Mouse (Mus musculus) hindbrain, embryonic 16.5 days (tissue): ENCODE results near the gene Csad. TPM values are rescaled to one million over a fixed set of nuclear protein-coding genes. Genes with fewer than 3 reads are reported as not detected.
A peak's percentile ranks its signal among the peaks of the same experiment; 100 is the strongest.

Experiments
- ATAC-seq: fragments of 200-750 bp; cut with Nextera tagmentation; 2 replicates; pipeline ENCODE4 v1.8.0; 2017; ENCODE audit warnings: moderate TSS enrichment, moderate library complexity
- H3K27ac ChIP-seq: fragments of 300-500 bp; sonication (generic); 2 replicates; pipeline ENCODE4 v1.5.1; 2014; ENCODE audit warnings: low read depth, mild to moderate bottlenecking, control low read depth, low read length, moderate library complexity
- H3K27me3 ChIP-seq: fragments of 300-500 bp; sonication (generic); replicated peaks from 2 replicates; pipeline ENCODE4 v1.6.1; 2014; ENCODE audit warnings: low read length; ENCODE audit not compliant: control insufficient read depth, insufficient read depth
- H3K36me3 ChIP-seq: fragments of 300-500 bp; sonication (generic); 2 replicates; pipeline ENCODE4 v1.6.1; 2014; ENCODE audit warnings: mild to moderate bottlenecking, low read length, moderate library complexity, mixed read lengths; ENCODE audit not compliant: control insufficient read depth, insufficient read depth
- H3K4me1 ChIP-seq: fragments of 300-500 bp; sonication (generic); 2 replicates; pipeline ENCODE4 v1.6.1; 2014; ENCODE audit warnings: low read depth, low read length; ENCODE audit not compliant: control insufficient read depth, insufficient read depth
- H3K4me2 ChIP-seq: fragments of 300-500 bp; sonication (generic); 2 replicates; pipeline ENCODE4 v1.6.1; 2014; ENCODE audit warnings: mild to moderate bottlenecking, low read length, control low read depth, moderate library complexity
- H3K4me3 ChIP-seq: fragments of 300-500 bp; sonication (generic); 2 replicates; pipeline ENCODE4 v1.5.1; 2014; ENCODE audit warnings: mild to moderate bottlenecking, low read length, control low read depth, moderate library complexity
- H3K9ac ChIP-seq: fragments of 300-500 bp; sonication (generic); 2 replicates; pipeline ENCODE4 v1.6.1; 2014; ENCODE audit warnings: low read depth, mild to moderate bottlenecking, control low read depth, low read length, moderate library complexity
- H3K9me3 ChIP-seq: fragments of 300-500 bp; sonication (generic); 2 replicates; pipeline ENCODE4 v1.6.1; 2014; ENCODE audit warnings: mild to moderate bottlenecking, low read length, moderate library complexity; ENCODE audit not compliant: control insufficient read depth
- WGBS: fragments of 180-500 bp; shearing (Covaris S2); extraction: QIAGEN DNeasy Blood & Tissue Kit; methylation state at CpG from one replicate; pipeline ENCODE4 v1.1.7; 2014; 5-methylcytosine and 5-hydroxymethylcytosine counted together
- polyA plus RNA-seq: library from polyadenylated mRNA; unstranded; fragments of >200 nt; fragmentation: Nextera tagmentation; extraction: Ambion mirVana; gene quantifications from 2 replicates; pipeline ENCODE4 v1.2.1, GENCODE M21; 2015

Gene Csad
- 35.5 and 43.3 TPM in 2 replicates for polyA plus RNA-seq

- Histone ChIP-seq H3K9me3 (no peaks in the 10 kb centered on the region), H3K36me3 (peaks cover 13% of the 10 kb centered on the region), H3K9ac (peak within 1 kb of the TSS; percentile 95), H3K4me3 (peak within 1 kb of the TSS; percentile 90), H3K27ac (peak within 1 kb of the TSS; percentile 100), H3K27me3 (no peaks in the 10 kb centered on the region), H3K4me2 (peak within 1 kb of the TSS; percentile 68), H3K4me1 (peaks cover 32% of the 10 kb centered on the region)
- ATAC-seq: no peak
- WGBS: 46% methylated on average over 19 of the region's 19 CpGs
Measured at GRCm38 (mm10) chr15:102204674-102205505, at the start of gene Csad. Gene Csad (minus strand): TSS chr15:102204724.

GRCm38 (mm10) chr15:102250521-102250920 is 46.0 kb upstream of the Csad start:
- no peak for ATAC-seq
- Histone ChIP-seq H3K4me1 (peaks cover 12% of the 10 kb centered on the region), H3K36me3 (no peaks in the 10 kb centered on the region), H3K4me3 (no peak overlapping the region), H3K4me2 (no peak overlapping the region), H3K9ac (no peak overlapping the region), H3K9me3 (no peaks in the 10 kb centered on the region), H3K27ac (no peak overlapping the region), H3K27me3 (peaks cover 13% of the 10 kb centered on the region)
- 61% methylated on average over 5 of the region's 5 CpGs for WGBS

DNA sequence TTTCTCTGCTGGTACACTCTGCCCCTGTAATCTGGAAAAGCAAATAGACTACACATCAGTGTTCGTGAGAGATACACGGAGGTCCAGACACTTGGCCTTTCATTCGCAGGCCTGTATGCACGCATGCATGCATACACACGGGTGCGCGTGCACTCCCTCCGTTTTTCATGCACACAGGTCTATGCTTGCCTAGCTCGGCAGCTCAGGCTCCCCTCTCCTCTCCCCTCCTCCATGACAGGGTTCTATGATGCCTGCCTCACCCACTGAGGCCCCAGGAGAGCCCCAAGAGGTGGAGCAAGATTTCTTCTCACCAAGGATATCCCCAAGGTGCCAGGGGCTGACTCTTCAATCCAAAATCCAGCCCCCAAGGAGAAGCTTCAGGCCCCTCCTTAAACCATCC is 45.4 kb upstream of the Csad start:
- Histone ChIP-seq H3K4me2 (no peak overlapping the region), H3K4me1 (peaks cover 17% of the 10 kb centered on the region), H3K27me3 (peaks cover 11% of the 10 kb centered on the region), H3K4me3 (no peak overlapping the region), H3K9ac (no peak overlapping the region), H3K9me3 (no peaks in the 10 kb centered on the region), H3K27ac (no peak overlapping the region), H3K36me3 (no peaks in the 10 kb centered on the region)
- ATAC-seq: no peak
- 49% methylated on average over 9 of the region's 9 CpGs for WGBS

- ATAC-seq: no peak
- H3K36me3 ChIP-seq: no peaks in the 10 kb centered on the region
- no peak overlapping the region for H3K27ac ChIP-seq
- H3K9me3 ChIP-seq: no peaks in the 10 kb centered on the region
- H3K9ac ChIP-seq: peak overlapping the region; percentile 41; the same call in 1 of the 2 replicates
- peaks cover 11% of the 10 kb centered on the region for H3K27me3 ChIP-seq
- peaks cover 23% of the 10 kb centered on the region for H3K4me1 ChIP-seq
- H3K4me3 ChIP-seq: no peak overlapping the region
- peak overlapping the region; percentile 30; the same call in 1 of the 2 replicates for H3K4me2 ChIP-seq
- WGBS: 7% methylated on average over 13 of the region's 13 CpGs
Measured at GRCm38 (mm10) chr15:102249251-102249691, 44.7 kb upstream of the Csad start.

DNA sequence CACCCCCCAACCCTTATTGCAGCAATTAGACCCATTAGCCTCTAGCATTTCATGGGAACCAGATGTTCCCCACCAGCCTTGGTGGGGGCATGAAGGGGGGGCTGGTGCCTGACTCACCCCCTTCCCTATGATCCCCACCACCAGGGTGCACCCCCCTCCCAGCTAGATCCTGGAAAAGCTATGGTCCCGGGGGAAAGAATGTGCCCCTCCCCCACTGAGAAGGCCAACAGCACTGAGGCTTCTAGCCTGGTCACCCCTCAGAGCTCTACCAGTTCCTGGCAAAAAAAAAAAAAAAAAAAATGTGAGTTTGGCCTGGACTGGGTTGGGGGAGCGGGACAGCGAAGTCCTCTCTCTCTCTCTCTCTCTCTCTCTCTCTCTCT is 44.3 kb upstream of the Csad start:
- Histone ChIP-seq H3K9me3 (no peaks in the 10 kb centered on the region), H3K36me3 (no peaks in the 10 kb centered on the region), H3K4me2 (peak overlapping the region; percentile 30; the same call in 1 of the 2 replicates), H3K4me1 (peaks cover 24% of the 10 kb centered on the region), H3K27ac (no peak overlapping the region), H3K27me3 (peaks cover 13% of the 10 kb centered on the region), H3K4me3 (no peak overlapping the region), H3K9ac (no peak overlapping the region)
- 8% methylated on average over 3 of the region's 3 CpGs for WGBS
- no peak for ATAC-seq

- no peak for ATAC-seq
- Histone ChIP-seq H3K9ac (peak overlapping the region; percentile 82), H3K27me3 (peaks cover 18% of the 10 kb centered on the region), H3K9me3 (no peaks in the 10 kb centered on the region), H3K4me1 (peaks cover 28% of the 10 kb centered on the region), H3K27ac (peak overlapping the region; percentile 85), H3K36me3 (no peaks in the 10 kb centered on the region), H3K4me3 (peak overlapping the region; percentile 64), H3K4me2 (peak overlapping the region; percentile 100)
- WGBS: 9% methylated on average over 8 of the region's 8 CpGs
Measured at GRCm38 (mm10) chr15:102248131-102248811, 43.7 kb upstream of the Csad start.

DNA sequence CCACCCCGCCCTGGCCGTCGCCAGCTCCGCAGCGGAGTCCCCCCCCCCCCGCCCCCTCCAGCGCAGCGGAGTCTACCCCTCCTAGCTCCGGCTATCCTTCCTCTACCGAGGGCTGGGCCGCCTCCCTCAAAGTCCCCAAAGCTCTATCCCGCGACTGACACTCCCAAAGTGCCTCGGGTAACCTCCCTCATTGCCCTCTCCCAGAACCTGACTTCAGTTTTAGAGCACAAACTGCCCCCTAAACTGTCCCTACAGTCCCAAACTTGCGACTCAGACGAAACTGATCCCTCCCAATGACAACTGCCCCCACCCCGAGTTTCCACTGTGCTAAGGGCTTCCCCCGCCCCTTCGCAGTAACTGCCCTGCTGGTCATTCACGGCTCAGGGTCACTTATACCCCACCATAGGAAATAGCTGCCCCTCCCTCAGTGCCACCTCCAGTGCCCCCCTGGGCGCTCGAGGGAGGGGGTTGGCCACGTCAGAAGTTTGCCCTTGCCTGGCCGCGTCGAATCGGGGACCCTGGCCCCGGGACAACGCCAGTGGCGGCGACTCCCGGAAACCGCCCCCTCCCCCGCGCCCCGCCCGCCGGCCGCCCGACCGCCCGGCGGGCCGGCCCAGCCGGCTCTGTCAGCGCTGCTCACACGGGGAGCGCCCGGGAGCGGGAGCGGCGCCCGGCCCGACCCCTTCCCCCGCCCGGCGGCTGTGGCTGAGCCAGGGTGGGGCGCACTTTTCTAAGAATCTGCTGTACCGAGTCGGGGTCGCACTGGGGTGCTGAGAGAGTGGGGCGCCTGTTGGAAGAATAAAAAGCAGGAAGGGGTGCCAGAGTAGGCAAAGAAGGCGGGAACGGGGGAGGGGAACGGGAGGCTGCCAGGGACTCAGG is 43.0 kb upstream of the Csad start:
- Histone ChIP-seq H3K9me3 (no peaks in the 10 kb centered on the region), H3K27me3 (peaks cover 26% of the 10 kb centered on the region), H3K4me3 (peak overlapping the region; percentile 64), H3K4me2 (peak overlapping the region; percentile 100), H3K4me1 (peaks cover 30% of the 10 kb centered on the region), H3K9ac (peak overlapping the region; percentile 82), H3K27ac (peak overlapping the region; percentile 85), H3K36me3 (no peaks in the 10 kb centered on the region)
- WGBS: under 1% methylated on average over 51 of the region's 65 CpGs
- peak; percentile 28 for ATAC-seq

DNA sequence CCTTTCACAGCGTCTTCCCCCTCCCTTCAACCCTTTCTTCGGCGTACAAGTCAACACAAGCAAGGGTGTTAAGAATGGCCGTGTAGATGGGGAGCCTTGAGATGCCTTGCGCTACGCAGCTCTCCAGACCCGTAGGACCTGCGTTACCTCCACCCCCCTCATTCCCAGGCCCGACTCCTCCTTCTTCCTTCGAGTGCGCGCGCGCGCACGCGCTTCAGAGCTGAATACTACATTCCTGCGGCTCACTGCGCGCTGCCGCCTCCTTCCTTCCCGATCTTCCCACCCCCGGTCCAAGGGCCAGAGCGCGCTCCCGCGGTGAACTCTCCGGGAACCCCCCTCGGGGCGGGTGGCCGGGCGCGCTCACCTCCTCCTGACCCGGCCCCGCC is 42.3 kb upstream of the Csad start:
- H3K27ac ChIP-seq: peak overlapping the region; percentile 85
- peak overlapping the region; percentile 100 for H3K4me2 ChIP-seq
- ATAC-seq: peak; percentile 79
- under 1% methylated on average over 34 of the region's 35 CpGs for WGBS
- peaks cover 30% of the 10 kb centered on the region for H3K4me1 ChIP-seq
- peaks cover 28% of the 10 kb centered on the region for H3K27me3 ChIP-seq
- H3K4me3 ChIP-seq: peak overlapping the region; percentile 64
- no peaks in the 10 kb centered on the region for H3K9me3 ChIP-seq
- peak overlapping the region; percentile 82 for H3K9ac ChIP-seq
- no peaks in the 10 kb centered on the region for H3K36me3 ChIP-seq
